Mouse (Mus musculus) limb, embryonic 13.5 days (tissue): ENCODE results near the gene Ifnk. TPM values are rescaled to one million over a fixed set of nuclear protein-coding genes. Genes with fewer than 3 reads are reported as not detected.

ENCODE experiments used
- ATAC-seq: fragments of 200-750 bp; cut with Nextera tagmentation; 2 replicates; pipeline ENCODE4 v1.8.0; 2017; ENCODE audit warnings: low read depth, moderate number of reproducible peaks, moderate TSS enrichment; ENCODE audit not compliant: low FRiP score
- H3K27ac ChIP-seq: fragments of 300-500 bp; sonication (generic); 2 replicates; pipeline ENCODE4 v1.5.1; 2015; ENCODE audit warnings: inconsistent platforms, mild to moderate bottlenecking, moderate library complexity
- H3K27me3 ChIP-seq: fragments of 300-500 bp; sonication (generic); 2 replicates; pipeline ENCODE4 v1.6.1; 2015; ENCODE audit warnings: mild to moderate bottlenecking, inconsistent platforms
- H3K36me3 ChIP-seq: fragments of 300-500 bp; sonication (generic); 2 replicates; pipeline ENCODE4 v1.6.1; 2015; ENCODE audit warnings: inconsistent platforms, mild to moderate bottlenecking, moderate library complexity
- H3K4me1 ChIP-seq: fragments of 300-500 bp; sonication (generic); 2 replicates; pipeline ENCODE4 v1.6.1; 2015; ENCODE audit warnings: inconsistent platforms
- H3K4me2 ChIP-seq: fragments of 300-500 bp; sonication (generic); replicated peaks from 2 replicates; pipeline ENCODE4 v1.6.1; 2015; ENCODE audit warnings: inconsistent platforms, mild to moderate bottlenecking, moderate library complexity
- H3K4me3 ChIP-seq: fragments of 300-500 bp; sonication (generic); 2 replicates; pipeline ENCODE4 v1.5.1; 2015; ENCODE audit warnings: moderate library complexity, mild to moderate bottlenecking, inconsistent platforms
- H3K9ac ChIP-seq: fragments of 300-500 bp; sonication (generic); 2 replicates; pipeline ENCODE4 v1.6.1; 2015; ENCODE audit warnings: mild to moderate bottlenecking, inconsistent platforms
- H3K9me3 ChIP-seq: fragments of 300-500 bp; sonication (generic); 2 replicates; pipeline ENCODE4 v1.6.1; 2016; ENCODE audit warnings: inconsistent platforms
- WGBS: fragments of 180-500 bp; shearing (Covaris S2); methylation state at CpG from one replicate; pipeline ENCODE4 v1.1.7; 2015; 5-methylcytosine and 5-hydroxymethylcytosine counted together
- polyA plus RNA-seq: library from polyadenylated mRNA; unstranded; fragments of >200 nt; fragmentation: Nextera tagmentation; extraction: Ambion mirVana; gene quantifications from 2 replicates; pipeline ENCODE4 v1.2.1, GENCODE M21; 2015

Gene Ifnk
- polyA plus RNA-seq, 1 experiment from 2014 or later, result 0.31 TPM

DNA sequence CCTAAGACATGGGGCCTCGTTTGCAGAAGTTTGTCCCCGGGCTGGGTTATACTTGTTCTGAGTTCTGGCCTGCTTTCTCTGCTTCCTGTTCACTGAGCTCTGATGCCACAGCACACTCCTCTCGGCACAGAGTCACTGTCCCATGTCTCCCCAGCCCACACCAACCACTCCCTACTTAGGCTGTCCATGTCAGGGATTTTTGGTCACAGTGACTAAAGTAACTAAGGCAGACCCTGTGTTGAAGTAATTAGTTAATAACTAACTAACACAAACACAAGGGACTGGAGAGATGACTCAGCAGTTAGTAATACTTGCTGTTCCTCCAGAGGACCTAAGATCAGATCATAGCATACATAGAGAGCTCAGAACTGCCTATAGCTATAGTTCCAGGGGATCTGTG is 14.1 kb downstream of the Ifnk start:
- H3K27ac ChIP-seq, result no peak overlapping the region
- 83% methylated on average over 3 of the region's 3 CpGs for WGBS
- 0 out of 2 replicates have a peak, but pooled peaks cover 3% of the 10 kb centered on the region for H3K4me1 ChIP-seq
- no peak overlapping the region for H3K9ac ChIP-seq
- no peak for ATAC-seq
- no peaks in the 10 kb centered on the region for H3K9me3 ChIP-seq
- no peaks in the 10 kb centered on the region for H3K36me3 ChIP-seq
- no peak overlapping the region for H3K4me3 ChIP-seq
- no peaks in the 10 kb centered on the region for H3K27me3 ChIP-seq
- H3K4me2 ChIP-seq, result no peak overlapping the region

DNA sequence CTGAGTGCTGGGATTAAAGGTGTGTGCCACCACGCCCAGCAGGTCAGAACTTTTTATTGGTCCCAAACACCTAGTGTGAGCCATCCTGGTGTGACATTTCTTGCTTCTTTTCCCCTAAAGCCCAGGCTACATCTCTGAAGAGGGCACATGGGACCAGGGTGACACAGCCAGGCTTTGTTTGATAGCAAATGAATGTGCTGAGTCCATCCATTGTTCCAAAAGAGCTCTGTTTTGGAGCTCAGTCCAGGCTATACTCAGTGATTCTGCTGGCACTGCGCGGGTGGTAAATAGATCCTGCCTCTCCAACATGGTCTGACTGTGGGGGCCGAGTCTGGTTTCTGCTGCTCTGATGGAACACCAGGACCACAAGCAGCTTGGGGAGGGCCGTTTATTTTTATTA is 16.0 kb downstream of the Ifnk start:
- no peaks in the 10 kb centered on the region for H3K9me3 ChIP-seq
- ATAC-seq, result no peak
- no peaks in the 10 kb centered on the region for H3K27me3 ChIP-seq
- WGBS, result 57% methylated on average over 5 of the region's 5 CpGs
- no peak overlapping the region for H3K27ac ChIP-seq
- no peak overlapping the region for H3K4me2 ChIP-seq
- H3K4me3 ChIP-seq, result no peak overlapping the region
- no peak overlapping the region for H3K9ac ChIP-seq
- 0 out of 2 replicates have a peak, but pooled peaks cover 3% of the 10 kb centered on the region for H3K4me1 ChIP-seq
- no peaks in the 10 kb centered on the region for H3K36me3 ChIP-seq

DNA sequence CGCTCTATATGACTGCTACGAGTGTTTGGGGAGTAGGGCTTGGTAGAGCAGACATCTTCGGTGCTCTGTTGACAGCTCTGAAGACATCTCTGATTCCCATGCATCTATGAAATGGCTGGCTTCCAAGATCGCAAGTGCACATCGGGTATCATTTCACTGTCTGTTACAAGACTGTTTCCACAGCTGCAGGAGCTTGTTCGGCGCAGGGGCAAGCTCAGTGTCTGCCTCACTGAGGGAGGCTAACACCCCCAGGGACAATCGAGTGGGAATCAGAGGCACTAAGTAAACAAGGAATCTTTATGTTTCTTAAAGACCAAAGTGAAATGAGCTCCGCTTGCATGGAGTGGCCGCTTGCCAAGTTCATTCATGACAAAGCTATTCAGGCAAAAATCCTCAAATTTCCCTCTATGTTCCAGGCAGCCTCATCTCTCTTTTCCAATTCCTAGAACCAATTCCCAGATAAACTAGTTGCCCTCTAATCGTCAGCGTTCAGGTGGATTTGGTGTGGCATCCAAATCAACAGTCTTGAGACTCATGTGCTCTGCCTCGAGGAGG is 17.8 kb downstream of the Ifnk start:
- no peaks in the 10 kb centered on the region for H3K9me3 ChIP-seq
- peaks cover 11% of the 10 kb centered on the region; the same call in 1 of the 2 replicates for H3K4me1 ChIP-seq
- ATAC-seq, result no peak
- no peaks in the 10 kb centered on the region for H3K36me3 ChIP-seq
- H3K4me3 ChIP-seq, result no peak overlapping the region
- no peak overlapping the region for H3K9ac ChIP-seq
- no peak overlapping the region; the same call in 1 of the 2 replicates for H3K27ac ChIP-seq
- H3K4me2 ChIP-seq, result no peak overlapping the region
- no peaks in the 10 kb centered on the region for H3K27me3 ChIP-seq
- WGBS, result 75% methylated on average over 13 of the region's 13 CpGs

DNA sequence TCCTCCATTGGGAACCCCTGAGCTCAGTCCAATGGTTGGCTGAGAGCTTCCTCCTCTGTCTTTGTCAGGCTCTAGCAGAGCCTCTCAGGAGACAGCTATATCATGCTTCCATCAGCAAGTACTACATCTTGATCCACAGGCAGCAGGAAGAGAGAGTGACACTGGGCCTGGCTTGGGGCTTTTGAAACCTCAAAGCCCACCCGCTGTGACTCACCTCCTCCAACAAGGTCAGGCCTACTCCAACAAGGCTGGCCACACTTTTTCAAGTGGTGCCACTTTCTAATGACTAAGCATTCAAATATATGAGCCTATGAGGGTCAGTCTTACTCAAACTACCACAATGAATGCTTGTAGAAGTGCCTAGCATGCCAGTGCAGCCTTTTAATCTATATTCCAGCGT is 20.6 kb downstream of the Ifnk start:
- no peaks in the 10 kb centered on the region for H3K27me3 ChIP-seq
- 88% methylated on average over 2 of the region's 2 CpGs for WGBS
- no peak overlapping the region for H3K27ac ChIP-seq
- no peak overlapping the region for H3K9ac ChIP-seq
- H3K4me3 ChIP-seq, result no peak overlapping the region
- no peaks in the 10 kb centered on the region for H3K9me3 ChIP-seq
- no peak overlapping the region for H3K4me2 ChIP-seq
- H3K4me1 ChIP-seq, result peaks cover 11% of the 10 kb centered on the region; the same call in 1 of the 2 replicates
- no peaks in the 10 kb centered on the region for H3K36me3 ChIP-seq
- no peak for ATAC-seq

GRCm38 (mm10) chr4:35173551-35173950 is 21.7 kb downstream of the Ifnk start:
- WGBS, result 60% methylated on average over 1 of the region's 1 CpGs
- no peaks in the 10 kb centered on the region for H3K9me3 ChIP-seq
- H3K9ac ChIP-seq, result no peak overlapping the region
- H3K4me3 ChIP-seq, result no peak overlapping the region
- no peak overlapping the region for H3K4me2 ChIP-seq
- H3K27ac ChIP-seq, result no peak overlapping the region
- peaks cover 12% of the 10 kb centered on the region; the same call in 1 of the 2 replicates for H3K4me1 ChIP-seq
- no peak for ATAC-seq
- no peaks in the 10 kb centered on the region for H3K36me3 ChIP-seq
- H3K27me3 ChIP-seq, result no peaks in the 10 kb centered on the region

- Histone ChIP-seq H3K27me3 (no peaks in the 10 kb centered on the region), H3K9ac (no peak overlapping the region), H3K27ac (no peak overlapping the region), H3K4me3 (no peak overlapping the region), H3K9me3 (no peaks in the 10 kb centered on the region), H3K36me3 (no peaks in the 10 kb centered on the region), H3K4me2 (no peak overlapping the region), H3K4me1 (peaks cover 12% of the 10 kb centered on the region; the same call in 1 of the 2 replicates)
- ATAC-seq, result no peak
- WGBS, result 79% methylated on average over 2 of the region's 2 CpGs
Measured at GRCm38 (mm10) chr4:35175566-35175965, 23.7 kb downstream of the Ifnk start.

- 69% methylated on average over 12 of the region's 12 CpGs for WGBS
- Histone ChIP-seq H3K4me1 (peaks cover 12% of the 10 kb centered on the region; the same call in 1 of the 2 replicates), H3K36me3 (no peaks in the 10 kb centered on the region), H3K27me3 (no peaks in the 10 kb centered on the region), H3K4me2 (no peak overlapping the region), H3K9ac (no peak overlapping the region), H3K27ac (no peak overlapping the region), H3K9me3 (no peaks in the 10 kb centered on the region), H3K4me3 (no peak overlapping the region)
- ATAC-seq, result no peak
Measured at GRCm38 (mm10) chr4:35177926-35178645, 26.2 kb downstream of the Ifnk start.

GRCm38 (mm10) chr4:35187617-35188326 is 35.9 kb downstream of the Ifnk start:
- no peak overlapping the region for H3K9ac ChIP-seq
- H3K4me3 ChIP-seq, result no peak overlapping the region
- no peak for ATAC-seq
- H3K4me2 ChIP-seq, result no peak overlapping the region
- no peaks in the 10 kb centered on the region for H3K4me1 ChIP-seq
- WGBS, result 87% methylated on average over 8 of the region's 8 CpGs
- no peak overlapping the region for H3K27ac ChIP-seq
- H3K36me3 ChIP-seq, result peaks cover 8% of the 10 kb centered on the region; the same call in 1 of the 2 replicates
- H3K27me3 ChIP-seq, result no peaks in the 10 kb centered on the region
- H3K9me3 ChIP-seq, result no peaks in the 10 kb centered on the region

DNA sequence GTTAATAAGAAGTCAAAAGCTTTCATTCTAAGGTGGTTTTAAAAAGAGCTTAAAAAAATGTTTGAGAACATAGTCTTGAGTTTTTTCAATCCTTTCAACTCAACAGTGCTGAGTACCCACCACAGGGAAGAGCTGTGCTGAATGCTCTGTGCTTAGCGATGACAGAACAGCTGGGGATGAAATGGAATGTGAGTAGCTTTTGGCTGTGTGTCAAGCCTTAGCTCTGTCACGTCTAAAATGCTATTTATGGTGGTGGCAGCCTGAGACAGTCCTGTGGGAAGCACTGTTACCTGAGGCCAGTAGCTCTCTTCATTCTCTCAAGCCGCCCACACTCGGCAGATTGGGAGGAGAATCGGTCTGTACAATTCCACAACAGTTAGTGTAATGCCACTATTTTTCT is 37.9 kb downstream of the Ifnk start:
- WGBS, result 70% methylated on average over 5 of the region's 5 CpGs
- ATAC-seq, result no peak
- Histone ChIP-seq H3K36me3 (peaks cover 11% of the 10 kb centered on the region; the same call in 1 of the 2 replicates), H3K9me3 (no peaks in the 10 kb centered on the region), H3K27ac (no peak overlapping the region), H3K4me1 (no peaks in the 10 kb centered on the region), H3K4me3 (no peak overlapping the region), H3K27me3 (no peaks in the 10 kb centered on the region), H3K4me2 (no peak overlapping the region), H3K9ac (no peak overlapping the region)

DNA sequence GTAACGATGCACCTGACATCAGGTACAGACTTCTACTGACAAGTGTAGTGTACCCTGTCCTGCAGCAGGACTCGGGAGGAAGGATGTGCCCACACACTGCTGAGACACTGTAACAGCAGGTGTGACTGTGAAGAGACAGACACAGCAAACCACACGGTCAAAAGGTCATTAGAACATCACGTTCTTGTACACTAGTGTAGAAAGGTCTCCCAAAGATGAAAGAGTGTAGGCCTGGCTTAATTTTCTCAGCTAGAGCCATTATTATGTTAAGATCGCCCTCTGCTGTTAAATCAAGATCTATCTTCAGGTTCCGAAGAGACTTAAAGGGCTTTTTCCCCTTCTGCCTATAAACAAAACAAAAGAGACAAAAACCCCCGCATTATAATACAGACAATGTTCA is 40.9 kb downstream of the Ifnk start:
- no peak overlapping the region for H3K9ac ChIP-seq
- H3K36me3 ChIP-seq, result peaks cover 19% of the 10 kb centered on the region
- H3K4me1 ChIP-seq, result no peaks in the 10 kb centered on the region
- no peak overlapping the region for H3K4me3 ChIP-seq
- no peak overlapping the region for H3K27ac ChIP-seq
- no peaks in the 10 kb centered on the region for H3K27me3 ChIP-seq
- 53% methylated on average over 7 of the region's 7 CpGs for WGBS
- no peak for ATAC-seq
- no peak overlapping the region for H3K4me2 ChIP-seq
- H3K9me3 ChIP-seq, result no peaks in the 10 kb centered on the region

DNA sequence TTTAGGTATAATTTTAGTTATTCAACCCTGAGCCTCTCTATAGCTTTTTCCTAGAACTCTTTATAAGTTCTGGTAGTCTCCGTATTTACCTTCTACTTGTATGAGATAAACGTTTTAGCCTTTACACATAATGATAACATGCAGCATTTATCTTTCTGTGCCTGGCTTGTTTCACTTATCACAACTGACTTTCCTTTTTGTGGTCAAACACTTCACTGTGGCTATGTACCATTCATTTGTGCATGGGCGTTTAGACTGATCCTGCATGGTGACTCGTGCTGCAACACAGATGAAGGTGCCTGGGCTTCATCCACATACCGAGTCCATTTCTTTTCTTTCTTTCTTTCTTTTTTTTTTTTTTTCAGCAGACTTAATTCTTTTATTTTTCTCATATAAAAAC is 49.8 kb downstream of the Ifnk start:
- H3K27ac ChIP-seq, result no peak overlapping the region
- WGBS, result 94% methylated on average over 5 of the region's 5 CpGs
- no peaks in the 10 kb centered on the region for H3K27me3 ChIP-seq
- ATAC-seq, result no peak
- no peak overlapping the region for H3K4me2 ChIP-seq
- H3K9me3 ChIP-seq, result no peaks in the 10 kb centered on the region
- no peak overlapping the region for H3K9ac ChIP-seq
- no peaks in the 10 kb centered on the region for H3K4me1 ChIP-seq
- H3K4me3 ChIP-seq, result no peak overlapping the region
- H3K36me3 ChIP-seq, result peaks cover 64% of the 10 kb centered on the region
